Mouse (Mus musculus): ENCODE results near the gene Olfr1250. TPM values are rescaled to one million over a fixed set of nuclear protein-coding genes. Genes with fewer than 3 reads are reported as not detected.

Gene Olfr1250
- polyA plus RNA-seq (2012; rRNA removed; ENCODE audit: low replicate concordance), result not detected in 2 replicates

DNA sequence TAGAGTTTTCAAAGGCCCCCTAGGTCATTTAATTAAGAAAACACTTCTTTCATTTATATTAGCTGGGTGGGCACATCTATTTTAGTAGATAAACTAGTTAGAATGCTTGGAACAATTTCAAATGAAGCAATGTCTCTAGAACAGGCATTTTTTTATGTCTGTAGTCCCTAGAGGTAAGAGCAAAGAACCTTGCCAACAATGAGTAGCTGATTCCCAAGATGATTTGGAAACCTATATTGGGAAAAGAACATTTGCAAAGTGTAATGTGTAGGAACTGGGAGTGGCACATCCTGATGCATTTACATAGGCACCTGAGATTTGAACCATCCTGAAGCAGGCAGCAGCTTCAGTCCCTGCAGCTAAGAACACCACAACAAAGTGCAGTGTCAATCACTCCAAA, at the start of gene Olfr1250:
Gene Olfr1250, minus strand, starts transcription at position 101 of the 400 bp plus-strand sequence.

GRCm38 (mm10) chr2:89671836-89672235, 10.6 kb upstream of the Olfr1250 start, which contains the start of gene Olfr1251:
Olfr1251 (minus strand) TSS chr2:89671936.

DNA sequence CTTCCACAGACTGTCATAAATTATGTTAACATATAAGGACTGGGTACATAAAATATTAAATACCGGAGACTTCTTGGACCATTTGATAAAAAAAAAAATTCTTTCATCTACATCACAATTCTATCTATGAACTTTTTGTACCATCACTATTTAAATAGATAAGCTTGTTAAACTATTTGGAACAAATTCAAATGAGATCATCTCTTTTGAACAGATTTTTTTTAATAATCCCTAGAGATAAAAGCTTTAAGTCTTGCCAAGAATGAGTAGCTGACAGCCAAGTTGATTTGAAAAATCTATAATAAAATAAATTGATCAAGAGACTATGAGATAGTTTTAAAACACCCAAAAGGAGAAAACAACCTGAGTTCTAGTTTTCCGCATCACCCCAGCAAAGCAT, 26.4 kb downstream of the Olfr1250 start, which contains the start of gene Olfr1249:
Gene Olfr1249, minus strand, starts transcription at position 101 of the 400 bp plus-strand sequence.

DNA sequence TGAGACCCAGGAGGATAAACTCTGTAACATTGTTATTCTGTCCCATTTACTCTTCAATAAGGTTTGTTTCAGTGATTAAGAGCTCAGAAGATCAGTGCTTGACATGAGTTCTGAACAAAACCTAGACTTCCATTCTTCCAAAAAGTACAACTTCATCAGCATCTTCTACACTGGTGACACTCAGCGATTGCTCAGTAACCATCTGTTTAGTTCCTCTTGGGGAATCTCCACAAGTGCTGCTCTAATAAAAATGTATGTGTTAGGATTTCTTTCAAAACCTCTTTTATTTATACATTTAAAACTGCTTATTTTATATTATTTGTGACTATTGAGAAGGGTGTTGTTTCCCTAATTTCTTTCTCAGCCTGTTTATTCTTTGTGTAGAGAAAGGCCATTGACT, 43.1 kb downstream of the Olfr1250 start, which contains the start of gene Olfr1248:
Gene Olfr1248, minus strand, starts transcription at position 101 of the 400 bp plus-strand sequence.

DNA sequence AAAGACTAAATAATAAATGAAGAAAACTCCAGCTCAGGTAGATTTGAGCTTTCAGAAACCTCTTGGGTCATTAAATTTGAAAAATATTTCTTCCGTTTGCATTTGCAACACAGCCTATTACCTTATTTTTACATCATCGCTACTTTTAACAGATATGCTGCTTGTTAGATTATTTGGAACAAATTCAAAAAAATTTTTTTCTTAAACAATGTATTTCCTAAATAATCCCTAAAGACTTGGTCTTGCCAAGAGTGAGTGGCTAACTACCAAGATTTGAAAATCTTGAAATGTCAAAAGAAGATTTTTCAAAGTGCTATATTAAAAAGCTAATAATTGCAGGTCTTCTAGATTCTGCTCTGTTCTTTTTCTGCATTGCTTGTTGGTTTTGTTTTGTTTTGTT, 47.2 kb downstream of the Olfr1250 start, which contains the start of gene Olfr1247:
Gene Olfr1247, minus strand, starts transcription at position 101 of the 400 bp plus-strand sequence.

Other genes starting within 250 kb of the Olfr1250 start
- gene Olfr1239, start 241.1 kb downstream of the Olfr1250 start, polyA plus RNA-seq (2012; rRNA removed; ENCODE audit: low replicate concordance), result not detected in 2 replicates
- gene Olfr1240, start 218.5 kb downstream of the Olfr1250 start, polyA plus RNA-seq (2012; rRNA removed; ENCODE audit: low replicate concordance), result not detected in 2 replicates
- not detected in 2 replicates for gene Olfr1241, start 174.3 kb downstream of the Olfr1250 start, polyA plus RNA-seq (2012; rRNA removed; ENCODE audit: low replicate concordance)
- gene Olfr1242, start 163.1 kb downstream of the Olfr1250 start, polyA plus RNA-seq (2012; rRNA removed; ENCODE audit: low replicate concordance), result not detected in 2 replicates
- not detected in 2 replicates for gene Olfr1243, start 130.0 kb downstream of the Olfr1250 start, polyA plus RNA-seq (2012; rRNA removed; ENCODE audit: low replicate concordance)
- not detected in 2 replicates for gene Olfr1245, start 83.0 kb downstream of the Olfr1250 start, polyA plus RNA-seq (2012; rRNA removed; ENCODE audit: low replicate concordance)
- gene Olfr1246, start 68.3 kb downstream of the Olfr1250 start, polyA plus RNA-seq (2012; rRNA removed; ENCODE audit: low replicate concordance), result not detected in 2 replicates
- not detected in 2 replicates for gene Olfr1247, start 47.3 kb downstream of the Olfr1250 start, polyA plus RNA-seq (2012; rRNA removed; ENCODE audit: low replicate concordance)
- gene Olfr1248, start 43.2 kb downstream of the Olfr1250 start, polyA plus RNA-seq (2012; rRNA removed; ENCODE audit: low replicate concordance), result not detected in 2 replicates
- not detected in 2 replicates for gene Olfr1249, start 26.5 kb downstream of the Olfr1250 start, polyA plus RNA-seq (2012; rRNA removed; ENCODE audit: low replicate concordance)
- not detected in 2 replicates for gene Olfr1251, start 10.5 kb upstream of the Olfr1250 start, polyA plus RNA-seq (2012; rRNA removed; ENCODE audit: low replicate concordance)
- gene Olfr1252, start 63.5 kb upstream of the Olfr1250 start, polyA plus RNA-seq (2012; rRNA removed; ENCODE audit: low replicate concordance), result not detected in 2 replicates
- gene Olfr1253, start 95.6 kb upstream of the Olfr1250 start, polyA plus RNA-seq (2012; rRNA removed; ENCODE audit: low replicate concordance), result not detected in 2 replicates
- gene Olfr1254, start 132.2 kb upstream of the Olfr1250 start, polyA plus RNA-seq (2012; rRNA removed; ENCODE audit: low replicate concordance), result not detected in 2 replicates
- gene Olfr1255, start 150.6 kb upstream of the Olfr1250 start, polyA plus RNA-seq (2012; rRNA removed; ENCODE audit: low replicate concordance), result not detected in 2 replicates
- gene Olfr1256, start 180.1 kb upstream of the Olfr1250 start, polyA plus RNA-seq (2012; rRNA removed; ENCODE audit: low replicate concordance), result not detected in 2 replicates
- gene Olfr48, start 186.7 kb upstream of the Olfr1250 start, polyA plus RNA-seq (2012; rRNA removed; ENCODE audit: low replicate concordance), result not detected in 2 replicates
- not detected in 2 replicates for gene Olfr1257, start 217.0 kb upstream of the Olfr1250 start, polyA plus RNA-seq (2012; rRNA removed; ENCODE audit: low replicate concordance)